Mouse (Mus musculus): ENCODE results near the gene Pitpnc1. TPM values are rescaled to one million over a fixed set of nuclear protein-coding genes. Genes with fewer than 3 reads are reported as not detected.
A peak's percentile ranks its signal among the peaks of the same experiment; 100 is the strongest.

The Pitpnc1 gene
- polyA plus RNA-seq, 1 experiment from 2014 or later: 16.0 TPM

DNA sequence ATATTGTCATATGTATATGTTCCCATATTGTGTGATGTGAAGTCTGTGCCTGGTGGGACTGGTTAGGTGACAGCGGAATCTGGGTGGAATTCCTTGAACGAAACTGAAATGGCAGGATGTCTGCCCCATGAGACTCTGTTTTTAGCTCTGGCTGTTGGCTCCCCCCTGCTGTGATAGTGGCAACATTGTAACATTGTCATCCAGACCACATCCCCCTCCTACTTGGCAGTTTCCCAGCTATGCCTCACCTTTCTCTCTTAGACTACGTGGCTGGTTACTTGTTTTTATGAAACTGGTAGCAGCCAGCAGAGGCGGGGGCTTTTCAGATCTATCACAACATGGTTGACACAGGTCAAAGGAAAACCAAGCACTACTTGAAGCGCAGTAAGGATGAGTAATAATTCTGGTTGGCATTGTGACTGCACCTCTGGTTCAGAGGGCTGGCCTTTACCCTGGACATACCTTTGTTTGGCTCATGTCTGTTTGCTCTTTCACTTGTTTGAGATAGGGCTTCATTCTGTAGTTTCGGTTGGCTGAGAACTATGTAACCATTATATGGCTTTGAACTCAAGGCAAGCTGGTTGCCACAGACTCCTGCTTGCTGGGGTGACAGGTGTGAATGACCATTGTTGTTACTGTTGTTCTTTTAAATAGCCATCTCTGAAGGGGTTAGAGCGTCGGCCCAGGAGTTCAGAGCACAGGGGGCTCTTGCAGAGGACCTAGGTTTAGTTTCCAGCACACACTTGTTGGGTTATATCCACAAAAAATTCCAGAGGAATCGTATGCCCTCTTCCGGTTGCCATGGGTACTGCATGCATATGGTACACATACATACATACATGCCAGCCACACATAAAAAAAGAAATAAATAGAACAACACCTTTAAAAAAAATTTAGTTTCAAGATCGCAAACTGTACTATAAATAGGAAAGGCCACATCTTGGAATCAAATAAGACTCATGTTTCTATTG is 183.0 kb downstream of the Pitpnc1 start:
- Histone ChIP-seq H3K9me3 (ENCODE audit: control insufficient read depth, low read length) (peaks cover 4% of the 10 kb centered on the region; the same call in 1 of the 2 replicates), H3K36me3 (ENCODE audit: control insufficient read depth, insufficient read depth, low read length) (no peaks in the 10 kb centered on the region), H3K4me2 (ENCODE audit: low read length) (no peak overlapping the region), H3K4me3 (ENCODE audit: control insufficient read depth in 1 of 2, insufficient read depth in 1 of 2, low read depth in 1 of 2, low read length in 2 of 2) (no peak overlapping the region), H3K9ac (ENCODE audit: low read length) (no peak overlapping the region), H3K4me1 (ENCODE audit: control insufficient read depth in 2 of 2, insufficient read depth in 2 of 2, low read length in 2 of 2) (no peaks in the 10 kb centered on the region; a peak in 1 of 4 replicates), H3K27ac (replicated peaks in 1 of 2; ENCODE audit: control insufficient read depth in 1 of 2, insufficient read depth in 1 of 2, low read depth in 2 of 2, low read length in 2 of 2) (no peak overlapping the region), H3K27me3 (ENCODE audit: control insufficient read depth, insufficient read depth, low read length) (no peaks in the 10 kb centered on the region)
- ATAC-seq (ENCODE audit: insufficient number of reproducible peaks, insufficient read depth, low FRiP score, low read depth): no peak
- WGBS: 80% methylated on average over 11 of the region's 11 CpGs

DNA sequence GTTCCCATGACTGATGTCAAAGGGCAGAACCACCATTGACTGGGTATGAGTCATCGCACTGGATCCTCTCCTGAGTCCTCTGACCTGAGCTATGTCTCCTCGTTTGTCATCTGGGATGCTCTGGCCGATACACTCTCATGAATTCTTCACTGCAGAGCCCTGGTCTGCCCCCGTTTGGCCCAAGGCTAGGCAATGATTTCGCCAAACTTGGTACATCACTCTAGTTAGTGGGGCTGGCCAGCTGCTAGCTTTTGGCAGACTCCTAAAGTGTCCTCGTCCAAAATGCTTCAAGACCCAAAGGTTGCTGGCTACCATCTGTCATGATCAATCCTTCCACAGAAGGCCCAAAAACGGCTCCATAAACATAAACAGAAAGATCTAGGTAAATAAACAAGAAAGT is 184.8 kb downstream of the Pitpnc1 start:
- WGBS: 68% methylated on average over 7 of the region's 7 CpGs
- Histone ChIP-seq H3K9me3 (ENCODE audit: control insufficient read depth, low read length) (peaks cover 4% of the 10 kb centered on the region; the same call in 1 of the 2 replicates), H3K36me3 (ENCODE audit: control insufficient read depth, insufficient read depth, low read length) (no peaks in the 10 kb centered on the region), H3K4me1 (ENCODE audit: control insufficient read depth in 2 of 2, insufficient read depth in 2 of 2, low read length in 2 of 2) (no peaks in the 10 kb centered on the region; a peak in 1 of 4 replicates), H3K27ac (replicated peaks in 1 of 2; ENCODE audit: control insufficient read depth in 1 of 2, insufficient read depth in 1 of 2, low read depth in 2 of 2, low read length in 2 of 2) (no peak overlapping the region), H3K4me3 (ENCODE audit: control insufficient read depth in 1 of 2, insufficient read depth in 1 of 2, low read depth in 1 of 2, low read length in 2 of 2) (no peak overlapping the region), H3K9ac (ENCODE audit: low read length) (no peak overlapping the region), H3K4me2 (ENCODE audit: low read length) (no peak overlapping the region), H3K27me3 (ENCODE audit: control insufficient read depth, insufficient read depth, low read length) (no peaks in the 10 kb centered on the region)
- no peak for ATAC-seq (ENCODE audit: insufficient number of reproducible peaks, insufficient read depth, low FRiP score, low read depth)

DNA sequence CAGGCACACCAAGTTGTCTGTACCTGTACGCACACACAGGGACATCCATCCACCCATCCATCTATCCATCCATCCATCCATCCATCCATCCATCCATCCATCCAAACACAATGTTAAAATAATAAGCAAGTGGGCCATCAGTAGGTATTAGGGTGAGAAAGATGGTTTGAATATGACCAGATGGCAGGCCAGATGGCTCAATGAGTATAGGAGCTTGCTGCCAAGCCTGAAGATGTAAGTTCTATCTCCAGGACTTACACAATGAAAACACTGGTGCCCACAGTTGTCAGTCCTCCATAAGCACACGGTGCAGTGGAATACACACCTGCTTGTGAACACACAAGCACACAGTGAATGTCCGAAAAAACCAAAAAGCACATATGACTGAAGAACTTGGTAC is 186.9 kb downstream of the Pitpnc1 start:
- no peak for ATAC-seq (ENCODE audit: insufficient number of reproducible peaks, insufficient read depth, low FRiP score, low read depth)
- H3K9me3 ChIP-seq (ENCODE audit: control insufficient read depth, low read length): no peaks in the 10 kb centered on the region
- no peaks in the 10 kb centered on the region for H3K36me3 ChIP-seq (ENCODE audit: control insufficient read depth, insufficient read depth, low read length)
- H3K4me1 ChIP-seq (ENCODE audit: control insufficient read depth in 2 of 2, insufficient read depth in 2 of 2, low read length in 2 of 2): no peaks in the 10 kb centered on the region; a peak in 1 of 4 replicates
- H3K9ac ChIP-seq (ENCODE audit: low read length): no peak overlapping the region
- WGBS: 93% methylated on average over 3 of the region's 3 CpGs
- no peaks in the 10 kb centered on the region for H3K27me3 ChIP-seq (ENCODE audit: control insufficient read depth, insufficient read depth, low read length)
- no peak overlapping the region for H3K4me3 ChIP-seq (ENCODE audit: control insufficient read depth in 1 of 2, insufficient read depth in 1 of 2, low read depth in 1 of 2, low read length in 2 of 2)
- H3K4me2 ChIP-seq (ENCODE audit: low read length): no peak overlapping the region
- no peak overlapping the region for H3K27ac ChIP-seq (replicated peaks in 1 of 2; ENCODE audit: control insufficient read depth in 1 of 2, insufficient read depth in 1 of 2, low read depth in 2 of 2, low read length in 2 of 2)

DNA sequence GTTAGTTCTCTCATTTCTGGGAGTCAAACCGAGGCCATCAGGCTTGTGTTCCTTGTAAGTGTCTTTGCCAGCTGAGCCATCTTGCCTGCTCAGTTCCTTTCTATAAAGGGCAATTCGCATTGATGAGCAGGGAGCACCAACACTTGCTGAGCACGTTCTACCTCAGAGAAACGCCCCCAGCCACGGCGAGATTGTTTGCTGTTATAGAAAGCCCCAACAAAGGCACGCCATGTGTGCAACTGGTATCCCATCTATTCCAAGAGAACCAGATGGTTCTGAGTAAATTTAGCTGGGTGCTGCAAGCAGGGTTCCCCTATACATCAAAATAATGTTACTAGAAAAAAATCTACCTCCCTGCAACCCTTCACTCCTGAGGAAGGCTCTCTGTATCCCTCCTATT is 188.0 kb downstream of the Pitpnc1 start:
- no peak for ATAC-seq (ENCODE audit: insufficient number of reproducible peaks, insufficient read depth, low FRiP score, low read depth)
- no peak overlapping the region for H3K4me2 ChIP-seq (ENCODE audit: low read length)
- 88% methylated on average over 7 of the region's 7 CpGs for WGBS
- no peak overlapping the region for H3K27ac ChIP-seq (replicated peaks in 1 of 2; ENCODE audit: control insufficient read depth in 1 of 2, insufficient read depth in 1 of 2, low read depth in 2 of 2, low read length in 2 of 2)
- H3K9ac ChIP-seq (ENCODE audit: low read length): no peak overlapping the region
- H3K9me3 ChIP-seq (ENCODE audit: control insufficient read depth, low read length): no peaks in the 10 kb centered on the region
- H3K4me1 ChIP-seq (ENCODE audit: control insufficient read depth in 2 of 2, insufficient read depth in 2 of 2, low read length in 2 of 2): peaks cover 0 to 1% of the 10 kb centered on the region in 2 experiments; a peak in 2 of 4 replicates
- H3K4me3 ChIP-seq (ENCODE audit: control insufficient read depth in 1 of 2, insufficient read depth in 1 of 2, low read depth in 1 of 2, low read length in 2 of 2): no peak overlapping the region
- H3K36me3 ChIP-seq (ENCODE audit: control insufficient read depth, insufficient read depth, low read length): no peaks in the 10 kb centered on the region
- no peaks in the 10 kb centered on the region for H3K27me3 ChIP-seq (ENCODE audit: control insufficient read depth, insufficient read depth, low read length)

DNA sequence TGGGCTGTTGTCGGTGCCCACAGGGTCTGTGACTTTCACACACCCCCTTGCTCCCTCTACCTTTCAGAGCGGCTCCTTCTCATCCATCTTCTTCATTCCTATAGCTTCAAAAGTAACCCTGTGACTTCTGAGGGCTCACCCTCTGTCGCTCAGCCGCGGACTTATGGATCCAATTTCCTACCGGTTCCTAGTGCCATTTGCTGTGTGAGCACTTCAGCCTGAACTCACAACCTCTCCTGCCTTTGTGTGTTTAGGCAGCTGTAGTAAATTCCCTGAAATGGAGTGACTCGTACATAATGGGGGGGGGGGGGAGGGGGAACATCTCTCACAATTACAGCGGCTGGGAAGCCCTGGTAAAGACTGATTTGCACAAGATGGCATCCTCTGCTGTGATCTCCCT is 191.2 kb downstream of the Pitpnc1 start:
- H3K4me3 ChIP-seq (ENCODE audit: control insufficient read depth in 1 of 2, insufficient read depth in 1 of 2, low read depth in 1 of 2, low read length in 2 of 2): no peak overlapping the region
- no peak overlapping the region for H3K27ac ChIP-seq (replicated peaks in 1 of 2; ENCODE audit: control insufficient read depth in 1 of 2, insufficient read depth in 1 of 2, low read depth in 2 of 2, low read length in 2 of 2)
- ATAC-seq (ENCODE audit: insufficient number of reproducible peaks, insufficient read depth, low FRiP score, low read depth): no peak
- 78% methylated on average over 8 of the region's 8 CpGs for WGBS
- no peaks in the 10 kb centered on the region for H3K27me3 ChIP-seq (ENCODE audit: control insufficient read depth, insufficient read depth, low read length)
- no peak overlapping the region for H3K4me2 ChIP-seq (ENCODE audit: low read length)
- no peak overlapping the region for H3K9ac ChIP-seq (ENCODE audit: low read length)
- no peaks in the 10 kb centered on the region for H3K36me3 ChIP-seq (ENCODE audit: control insufficient read depth, insufficient read depth, low read length)
- H3K9me3 ChIP-seq (ENCODE audit: control insufficient read depth, low read length): no peaks in the 10 kb centered on the region
- peaks cover 11 to 21% of the 10 kb centered on the region in 2 experiments for H3K4me1 ChIP-seq (ENCODE audit: control insufficient read depth in 2 of 2, insufficient read depth in 2 of 2, low read length in 2 of 2)

DNA sequence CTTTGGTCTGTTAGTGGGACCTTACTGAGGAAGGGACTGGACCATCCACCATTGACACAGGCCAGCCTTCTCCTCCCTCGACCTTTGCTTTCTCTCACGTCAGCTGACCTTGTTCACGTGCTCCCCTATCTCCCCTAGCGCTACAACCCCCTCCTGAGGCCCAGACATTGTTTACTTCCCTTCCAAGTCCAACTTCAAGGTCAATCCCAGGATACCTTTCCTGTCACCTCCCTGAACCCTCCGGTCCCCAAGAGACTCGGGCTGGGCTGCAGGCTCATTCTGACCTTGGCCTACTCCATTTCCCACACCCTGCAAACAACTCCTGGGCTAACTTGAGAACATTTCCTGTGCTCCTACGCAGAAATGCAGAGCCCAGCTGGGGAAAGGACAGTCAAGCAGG is 193.6 kb downstream of the Pitpnc1 start:
- no peaks in the 10 kb centered on the region for H3K36me3 ChIP-seq (ENCODE audit: control insufficient read depth, insufficient read depth, low read length)
- H3K9me3 ChIP-seq (ENCODE audit: control insufficient read depth, low read length): no peaks in the 10 kb centered on the region
- H3K27me3 ChIP-seq (ENCODE audit: control insufficient read depth, insufficient read depth, low read length): no peaks in the 10 kb centered on the region
- peaks cover 26 to 34% of the 10 kb centered on the region in 2 experiments for H3K4me1 ChIP-seq (ENCODE audit: control insufficient read depth in 2 of 2, insufficient read depth in 2 of 2, low read length in 2 of 2)
- H3K4me2 ChIP-seq (ENCODE audit: low read length): no peak overlapping the region
- ATAC-seq (ENCODE audit: insufficient number of reproducible peaks, insufficient read depth, low FRiP score, low read depth): no peak
- H3K9ac ChIP-seq (ENCODE audit: low read length): no peak overlapping the region
- no peak overlapping the region for H3K4me3 ChIP-seq (ENCODE audit: control insufficient read depth in 1 of 2, insufficient read depth in 1 of 2, low read depth in 1 of 2, low read length in 2 of 2)
- peak overlapping the region in 1 of 2 experiments; percentile 21; a peak in 1 of 4 replicates for H3K27ac ChIP-seq (replicated peaks in 1 of 2; ENCODE audit: control insufficient read depth in 1 of 2, insufficient read depth in 1 of 2, low read depth in 2 of 2, low read length in 2 of 2)
- WGBS: 33% methylated on average over 7 of the region's 7 CpGs

DNA sequence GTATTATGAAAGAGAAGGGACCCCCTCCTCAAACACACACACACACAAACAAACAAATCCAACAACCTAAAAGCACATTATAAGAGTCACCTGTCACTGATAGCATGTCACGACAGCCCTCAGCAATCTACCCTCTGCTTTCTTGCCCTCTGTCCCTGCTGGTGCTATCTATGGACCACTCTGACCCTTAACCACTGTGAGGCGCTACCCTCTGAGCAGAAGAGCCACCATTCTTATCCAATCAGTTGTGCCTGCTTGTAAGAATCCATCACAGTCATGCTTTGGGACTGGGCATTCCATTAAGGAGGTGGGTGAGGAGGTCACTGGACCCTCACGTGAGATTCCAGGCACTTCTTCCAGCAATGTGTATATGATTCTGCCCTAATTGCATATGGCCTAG is 194.2 kb downstream of the Pitpnc1 start:
- no peak for ATAC-seq (ENCODE audit: insufficient number of reproducible peaks, insufficient read depth, low FRiP score, low read depth)
- no peak overlapping the region for H3K4me2 ChIP-seq (ENCODE audit: low read length)
- H3K4me3 ChIP-seq (ENCODE audit: control insufficient read depth in 1 of 2, insufficient read depth in 1 of 2, low read depth in 1 of 2, low read length in 2 of 2): no peak overlapping the region
- H3K27ac ChIP-seq (replicated peaks in 1 of 2; ENCODE audit: control insufficient read depth in 1 of 2, insufficient read depth in 1 of 2, low read depth in 2 of 2, low read length in 2 of 2): no peak overlapping the region
- no peaks in the 10 kb centered on the region for H3K27me3 ChIP-seq (ENCODE audit: control insufficient read depth, insufficient read depth, low read length)
- no peaks in the 10 kb centered on the region for H3K9me3 ChIP-seq (ENCODE audit: control insufficient read depth, low read length)
- H3K9ac ChIP-seq (ENCODE audit: low read length): no peak overlapping the region
- no peaks in the 10 kb centered on the region for H3K36me3 ChIP-seq (ENCODE audit: control insufficient read depth, insufficient read depth, low read length)
- 69% methylated on average over 3 of the region's 3 CpGs for WGBS
- H3K4me1 ChIP-seq (ENCODE audit: control insufficient read depth in 2 of 2, insufficient read depth in 2 of 2, low read length in 2 of 2): peaks cover 27 to 37% of the 10 kb centered on the region in 2 experiments
